Mouse (Mus musculus) kidney, adult 2 months (tissue): Measurements from ENCODE around the gene Tk1.

Experiments used
- CTCF ChIP-seq: fragments of 200-500 bp; conservative IDR thresholded peaks from 2 replicates; pipeline ENCODE4 v1.5.1; 2011; ENCODE audit warnings: low read depth, mild to moderate bottlenecking, control low read depth, low read length, moderate library complexity, mixed read lengths; ENCODE audit not compliant: insufficient read depth, insufficient read length
- POLR2A ChIP-seq: fragments of 200-500 bp; IDR thresholded peaks from one replicate; pipeline ENCODE4 v1.6.1; 2011; ENCODE audit warnings: low read depth, low read length, control low read depth

GRCm38 (mm10) chr11:117796954-117797353 is 28.9 kb downstream of the Tk1 start:
- TF ChIP-seq CTCF (no peak), POLR2A (no peak)
